Mouse (Mus musculus) cerebellum, adult 2 months (tissue): ENCODE measurements around the gene Syne2.

ENCODE experiments used
- CTCF ChIP-seq: fragments of 200-500 bp; IDR thresholded peaks from 2 replicates; pipeline ENCODE4 v1.5.1; 2011; ENCODE audit warnings: low read depth, mild to moderate bottlenecking, control low read depth, low read length, moderate library complexity, borderline replicate concordance; ENCODE audit not compliant: insufficient read depth
- POLR2A ChIP-seq: fragments of 200-500 bp; IDR thresholded peaks from 2 replicates; pipeline ENCODE4 v1.6.1; 2011; ENCODE audit warnings: low read length, control low read depth, borderline replicate concordance; ENCODE audit not compliant: insufficient read depth

- TF ChIP-seq CTCF (no peak), POLR2A (no peak)
These were observed 28.6 kb downstream of the Syne2 start for GRCm38 (mm10) chr12:75846513-75846912.
